Mouse (Mus musculus) CD4-positive, CD25-positive, alpha-beta regulatory T cell, adult 2 months (primary cell): Measurements from ENCODE around the gene Cd99l2.

ENCODE experiments used
- DNase-seq: peaks from one replicate; pipeline ENCODE4 v3.0.0-alpha.2; 2012; ENCODE audit warnings: low read depth, low spot score

Gene Cd99l2

GRCm38 (mm10) chrX:71468639-71469295 lies 23.9 kb downstream of the Cd99l2 start:
- peak; percentile 49 for DNase-seq

- DNase-seq: no peak
These were observed 25.2 kb downstream of the Cd99l2 start for GRCm38 (mm10) chrX:71467491-71467890.

GRCm38 (mm10) chrX:71465417-71465816 lies 27.2 kb downstream of the Cd99l2 start:
- DNase-seq: no peak

GRCm38 (mm10) chrX:71464138-71464826 lies 28.4 kb downstream of the Cd99l2 start:
- peak; percentile 26 for DNase-seq

- no peak for DNase-seq
These were observed 36.4 kb downstream of the Cd99l2 start for GRCm38 (mm10) chrX:71456078-71456737.

- no peak for DNase-seq
These were observed 49.7 kb downstream of the Cd99l2 start for GRCm38 (mm10) chrX:71442916-71443315.

- no peak for DNase-seq
These were observed 53.2 kb downstream of the Cd99l2 start for GRCm38 (mm10) chrX:71439473-71439872.

GRCm38 (mm10) chrX:71435542-71435941 lies 57.1 kb downstream of the Cd99l2 start:
- no peak for DNase-seq

GRCm38 (mm10) chrX:71434860-71435259 lies 57.8 kb downstream of the Cd99l2 start:
- no peak for DNase-seq

- DNase-seq: no peak
These were observed 58.2 kb downstream of the Cd99l2 start for GRCm38 (mm10) chrX:71434448-71434847.

- no peak for DNase-seq
These were observed 61.7 kb downstream of the Cd99l2 start for GRCm38 (mm10) chrX:71430900-71431299.

- no peak for DNase-seq
These were observed 65.2 kb downstream of the Cd99l2 start for GRCm38 (mm10) chrX:71427491-71427890.

GRCm38 (mm10) chrX:71425746-71426519 lies 66.7 kb downstream of the Cd99l2 start:
- peak; percentile 81 for DNase-seq

- DNase-seq: peak; percentile 44
These were observed 67.8 kb downstream of the Cd99l2 start for GRCm38 (mm10) chrX:71424852-71425251.

GRCm38 (mm10) chrX:71413616-71414015 lies 79.0 kb downstream of the Cd99l2 start:
- no peak for DNase-seq

GRCm38 (mm10) chrX:71412776-71413175 lies 79.9 kb downstream of the Cd99l2 start:
- DNase-seq: no peak

- no peak for DNase-seq
These were observed 84.3 kb downstream of the Cd99l2 start for GRCm38 (mm10) chrX:71408386-71408785.

GRCm38 (mm10) chrX:71406290-71406689 lies 86.4 kb downstream of the Cd99l2 start:
- no peak for DNase-seq

- no peak for DNase-seq
These were observed 96.3 kb downstream of the Cd99l2 start for GRCm38 (mm10) chrX:71396326-71396725.

- peak; percentile 67 for DNase-seq
These were observed 111.1 kb downstream of the Cd99l2 start for GRCm38 (mm10) chrX:71381571-71381970.

- peak; percentile 75 for DNase-seq
These were observed 114.2 kb downstream of the Cd99l2 start for GRCm38 (mm10) chrX:71378435-71378834.

GRCm38 (mm10) chrX:71376781-71377180 lies 115.9 kb downstream of the Cd99l2 start:
- no peak for DNase-seq
